Mouse (Mus musculus): ENCODE measurements around the gene Med18.
"Not testable (repeated sequence)": the region's sequence is repeated elsewhere in the genome, so short reads cannot be mapped to it uniquely, and the experiment has no call there.

Med18 gene

GRCm38 (mm10) chr4:132482956-132483608 is 19.4 kb upstream of the Med18 start:
- no peak for DNase-seq (ENCODE audit: inconsistent ontology term)

GRCm38 (mm10) chr4:132482104-132482503 is 18.4 kb upstream of the Med18 start:
- DNase-seq (ENCODE audit: inconsistent ontology term), result not testable (repeated sequence)

DNA sequence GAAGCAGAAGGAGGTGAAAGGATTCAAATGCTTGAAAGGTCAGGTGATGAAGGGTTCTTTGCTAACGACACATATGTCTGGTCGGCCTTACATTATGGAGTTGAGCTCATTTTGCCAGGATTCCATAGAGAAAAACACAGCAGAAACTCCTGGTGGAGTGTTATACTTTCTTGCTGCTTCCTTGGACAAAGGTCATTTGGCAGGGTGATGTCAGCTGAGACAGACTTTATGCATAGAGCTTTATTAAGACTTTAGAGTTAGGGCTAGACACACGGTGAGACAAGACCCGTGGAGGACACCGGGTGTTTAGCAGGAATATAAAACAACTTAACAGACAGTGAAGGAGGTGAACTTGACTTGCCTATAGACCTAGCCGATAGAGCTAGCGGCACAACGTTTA is 14.1 kb upstream of the Med18 start:
- no peak for DNase-seq (ENCODE audit: inconsistent ontology term)

DNA sequence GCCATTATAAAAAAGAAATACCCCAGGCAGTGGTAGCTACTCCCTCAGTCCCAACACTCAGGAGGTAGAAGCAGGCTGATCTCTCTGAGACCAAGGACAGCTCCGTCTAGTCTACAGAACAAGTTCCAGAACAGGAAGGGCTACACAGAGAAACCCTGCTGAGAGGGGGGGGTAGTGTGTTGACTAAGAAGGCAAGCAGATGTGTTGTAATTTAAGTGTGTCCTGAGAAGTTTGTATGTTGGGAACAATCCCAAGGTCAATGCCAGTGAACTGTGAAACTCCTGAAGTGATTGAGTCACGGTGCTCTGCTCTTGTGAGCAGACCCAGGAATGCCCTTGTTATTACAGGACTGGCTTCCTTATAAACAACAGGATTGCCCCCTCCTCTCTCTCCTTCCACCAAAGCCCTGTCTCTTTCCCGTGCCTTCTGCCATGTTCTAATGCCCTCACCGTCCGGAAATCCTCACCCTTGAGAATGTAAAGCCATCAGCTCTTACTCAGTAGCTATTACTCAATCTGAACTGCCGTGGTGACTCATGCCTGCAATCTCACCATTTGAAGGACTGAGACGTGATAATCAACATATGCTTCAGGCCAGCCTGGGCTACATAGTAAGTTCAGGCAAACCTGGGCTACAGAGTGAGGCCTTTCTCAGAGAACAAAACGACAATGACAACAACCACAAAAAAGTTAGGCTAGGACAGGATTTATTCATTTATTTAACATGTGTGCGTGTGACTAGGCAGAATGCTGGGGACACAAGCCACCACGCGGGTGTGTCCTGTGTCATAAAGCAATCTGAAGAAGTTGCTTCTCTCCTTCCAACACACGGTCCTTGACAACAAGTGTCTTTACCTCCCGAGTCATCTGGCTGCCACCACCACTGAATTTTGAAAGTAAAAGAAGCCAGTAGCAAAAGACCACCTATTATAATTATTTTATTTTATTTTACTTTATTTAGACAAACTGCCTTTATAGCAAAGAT is 12.5 kb upstream of the Med18 start:
- DNase-seq (ENCODE audit: inconsistent ontology term), result no peak

GRCm38 (mm10) chr4:132474631-132475030 is 10.9 kb upstream of the Med18 start:
- DNase-seq (ENCODE audit: inconsistent ontology term), result peak; percentile 46

DNA sequence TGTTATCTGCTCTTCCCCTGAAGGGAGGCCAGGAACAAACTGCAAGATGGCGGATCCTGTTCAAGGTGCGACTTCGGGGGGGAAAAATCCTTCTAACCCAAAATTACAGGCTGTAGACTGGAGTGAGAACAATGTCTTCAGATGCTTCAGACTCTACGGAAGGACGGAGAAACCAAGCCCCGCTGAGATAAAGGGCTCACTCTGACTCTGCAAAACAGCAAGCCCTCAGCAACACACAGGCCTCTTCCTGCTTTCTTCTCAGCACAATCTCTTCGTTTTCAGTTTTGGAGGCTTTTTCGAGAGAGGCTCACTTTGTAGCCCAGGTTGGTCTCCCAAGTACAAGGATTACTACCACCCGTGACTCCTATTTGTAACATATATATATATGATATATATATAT is 9.7 kb upstream of the Med18 start:
- no peak for DNase-seq (ENCODE audit: inconsistent ontology term)

GRCm38 (mm10) chr4:132469873-132470272 is 6.2 kb upstream of the Med18 start:
- no peak for DNase-seq (ENCODE audit: inconsistent ontology term)

GRCm38 (mm10) chr4:132464255-132464613 is 513 bp upstream of the Med18 start:
- DNase-seq (ENCODE audit: inconsistent ontology term), result no peak

DNA sequence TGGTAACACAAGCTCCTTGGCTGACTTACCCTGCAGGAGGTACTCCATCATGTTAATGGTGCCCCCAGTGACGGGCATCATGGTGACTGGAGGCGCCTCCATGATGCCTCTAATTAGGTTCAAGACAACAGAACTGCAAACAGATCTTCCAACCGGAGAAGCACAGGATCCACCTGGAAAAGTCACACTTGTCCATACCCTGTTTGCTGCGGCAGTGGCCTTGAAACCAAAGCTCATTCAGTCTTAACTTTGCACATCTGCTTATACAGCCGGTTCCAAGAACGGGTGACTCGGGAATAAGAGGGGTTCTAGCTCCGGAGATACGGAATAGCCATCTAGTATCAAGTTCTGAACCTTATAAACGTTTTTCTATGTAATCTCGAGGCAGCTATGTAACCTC is 885 bp downstream of the Med18 start:
- DNase-seq (ENCODE audit: inconsistent ontology term), result peak; percentile 4

GRCm38 (mm10) chr4:132460225-132460624 is 3.5 kb downstream of the Med18 start:
- DNase-seq (ENCODE audit: inconsistent ontology term), result no peak

DNA sequence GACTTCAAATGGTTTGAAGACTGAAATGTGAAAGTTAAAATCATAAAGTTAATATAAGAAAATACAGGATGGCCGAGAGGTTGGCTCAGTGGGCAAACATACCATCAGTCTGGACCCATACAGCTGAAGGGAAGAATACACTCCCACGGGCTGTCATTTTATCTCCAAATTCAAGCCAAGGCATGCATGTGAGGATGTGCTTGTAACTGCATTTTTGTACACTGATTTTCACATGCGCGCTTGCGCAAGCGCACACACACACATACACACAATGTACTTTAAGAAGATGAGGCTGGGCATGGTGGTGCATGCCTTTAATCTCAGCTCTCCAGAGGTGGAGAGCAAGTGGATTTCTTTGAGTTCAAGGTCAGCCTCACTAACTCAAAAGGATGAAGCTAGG is 8.2 kb downstream of the Med18 start:
- no peak for DNase-seq (ENCODE audit: inconsistent ontology term)

DNA sequence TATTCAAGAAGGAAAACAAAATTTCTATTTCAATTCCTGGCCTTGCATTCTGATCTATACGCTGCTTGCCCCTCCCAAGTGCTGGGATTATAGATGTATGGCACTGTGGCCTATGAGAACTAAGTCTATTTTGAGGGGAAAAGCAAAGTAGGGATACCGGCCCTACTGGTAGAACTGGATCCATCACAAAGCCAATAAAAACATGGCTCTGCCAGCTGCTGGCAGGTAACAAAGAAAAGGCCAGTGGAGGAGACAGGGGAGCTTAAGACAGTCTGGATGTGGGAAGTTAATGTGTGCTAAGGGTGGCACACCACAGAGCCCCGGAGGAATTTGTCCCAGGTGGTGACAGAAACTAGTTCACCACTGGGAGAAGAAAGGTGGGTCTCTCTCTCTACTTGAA is 8.6 kb downstream of the Med18 start:
- no peak for DNase-seq (ENCODE audit: inconsistent ontology term)

DNA sequence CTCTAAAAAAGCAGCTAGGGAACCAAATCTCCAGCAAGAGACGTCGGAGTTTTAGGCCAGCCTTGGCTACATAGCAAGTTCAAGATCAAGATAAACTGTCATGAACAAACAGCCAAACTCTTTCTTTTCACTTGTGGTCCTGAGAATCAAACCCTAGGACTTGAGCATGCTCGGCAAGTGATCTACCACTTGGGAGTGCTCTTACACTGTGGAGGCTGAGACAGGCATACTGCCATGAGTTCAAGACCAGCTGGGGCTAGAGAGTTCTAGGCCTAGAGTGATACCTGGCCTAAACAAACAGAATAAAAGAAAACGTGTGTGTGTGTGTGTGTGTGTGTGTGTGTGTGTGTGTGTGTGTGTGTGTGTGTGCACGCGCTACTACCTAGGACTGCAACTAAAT is 9.5 kb downstream of the Med18 start:
- no peak for DNase-seq (ENCODE audit: inconsistent ontology term)

- no peak for DNase-seq (ENCODE audit: inconsistent ontology term)
Observed at GRCm38 (mm10) chr4:132449778-132450177, 13.9 kb downstream of the Med18 start.

DNA sequence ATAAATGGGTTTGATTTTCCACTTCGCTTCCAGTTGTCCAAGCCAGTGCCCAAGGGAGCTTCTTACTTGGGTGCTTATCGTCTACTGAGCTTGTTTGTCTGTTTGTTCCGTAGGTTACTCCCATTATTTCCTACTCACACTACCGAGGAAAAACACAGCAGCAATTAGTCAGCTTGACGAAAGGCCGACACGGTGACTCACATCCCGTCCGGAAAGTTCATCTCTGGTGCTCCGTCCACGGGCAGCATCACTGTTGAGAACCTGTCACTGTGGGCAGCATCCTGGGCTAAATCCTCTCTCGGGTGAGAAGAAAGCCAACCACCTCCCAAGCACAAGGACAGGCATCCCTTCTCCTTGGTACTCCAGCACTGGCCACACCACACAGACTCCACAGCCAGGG is 17.6 kb downstream of the Med18 start:
- DNase-seq (ENCODE audit: inconsistent ontology term), result no peak

GRCm38 (mm10) chr4:132444516-132444915 is 19.2 kb downstream of the Med18 start:
- no peak for DNase-seq (ENCODE audit: inconsistent ontology term)

DNA sequence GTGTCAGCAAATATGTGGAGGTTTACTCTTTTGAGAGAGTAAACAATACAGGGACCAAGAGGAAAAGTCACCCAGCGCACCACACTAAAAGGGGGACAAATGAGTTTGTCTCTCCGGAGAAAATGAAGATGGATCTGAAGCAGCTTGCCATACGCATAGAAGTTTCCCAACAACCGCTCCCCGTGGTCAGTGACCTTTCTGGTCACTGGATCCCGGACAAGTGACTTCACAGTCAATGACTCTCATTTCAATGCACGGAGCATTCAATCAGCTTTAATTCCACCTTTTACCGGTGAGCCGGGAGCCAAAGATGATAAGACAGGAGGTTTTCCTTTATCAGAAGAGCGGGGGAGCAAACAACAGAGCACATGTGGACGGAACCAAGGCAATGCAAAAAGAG is 25.9 kb downstream of the Med18 start:
- DNase-seq (ENCODE audit: inconsistent ontology term), result no peak

- no peak for DNase-seq (ENCODE audit: inconsistent ontology term)
Observed at GRCm38 (mm10) chr4:132432717-132433372, 30.9 kb downstream of the Med18 start.

GRCm38 (mm10) chr4:132428022-132428542 is 35.6 kb downstream of the Med18 start:
- DNase-seq (ENCODE audit: inconsistent ontology term), result no peak

- no peak for DNase-seq (ENCODE audit: inconsistent ontology term)
Observed at GRCm38 (mm10) chr4:132427493-132427892, 36.2 kb downstream of the Med18 start.

DNA sequence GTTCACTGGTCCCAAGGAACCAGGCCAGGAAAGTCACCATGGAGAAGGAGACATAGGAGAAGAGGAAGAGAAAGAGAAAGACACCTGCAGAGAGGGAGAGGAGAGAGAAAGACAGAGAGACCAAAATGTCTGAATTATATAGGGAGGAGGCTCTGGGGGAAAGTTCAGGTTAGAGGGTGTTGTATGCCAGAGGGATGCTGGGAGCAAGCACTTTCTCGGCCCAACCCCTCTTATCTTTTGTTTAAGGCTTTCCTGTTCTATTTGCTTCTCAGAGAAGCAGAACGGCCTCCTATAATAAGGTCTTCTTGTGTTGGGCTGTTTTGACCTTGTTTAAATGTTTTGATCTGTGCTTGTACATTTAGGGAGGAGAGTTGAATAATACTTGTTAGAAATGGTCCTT is 37.7 kb downstream of the Med18 start:
- no peak for DNase-seq (ENCODE audit: inconsistent ontology term)

DNA sequence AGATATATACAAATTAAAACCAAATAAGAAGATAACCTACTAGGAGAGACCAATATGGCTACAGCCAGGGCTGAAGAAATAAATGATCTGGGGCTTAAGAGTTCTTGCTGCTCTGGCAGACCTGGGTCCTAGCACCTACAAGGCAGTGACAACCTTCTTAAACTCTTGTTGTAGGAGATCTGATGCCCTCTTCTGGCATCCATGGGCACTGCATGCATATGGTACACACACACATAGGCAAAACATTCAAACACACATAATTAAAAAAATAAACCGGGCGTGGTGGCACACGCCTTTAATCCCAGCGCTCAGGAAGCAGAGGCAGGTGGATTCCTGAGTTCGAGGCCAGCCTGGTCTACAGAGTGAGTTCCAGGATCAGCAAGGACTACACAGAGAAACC is 39.0 kb downstream of the Med18 start:
- no peak for DNase-seq (ENCODE audit: inconsistent ontology term)

Data from Muller cell, postnatal 12 days (primary cell).